Mouse (Mus musculus) hindbrain, postnatal 0 days (tissue): ENCODE measurements around the gene Tnfrsf21. TPM values are rescaled to one million over a fixed set of nuclear protein-coding genes. Genes with fewer than 3 reads are reported as not detected.

ENCODE experiments used
- ATAC-seq: fragments of 200-750 bp; cut with Nextera tagmentation; 2 replicates; pipeline ENCODE4 v1.8.0; 2017; ENCODE audit warnings: mild to moderate bottlenecking, moderate TSS enrichment, moderate library complexity
- DNase-seq: peaks from one replicate; pipeline ENCODE4 v3.0.0-alpha.2; 2015; ENCODE audit warnings: low spot score
- H3K27ac ChIP-seq: fragments of 300-500 bp; sonication (generic); 2 replicates; pipeline ENCODE4 v1.5.1; 2014; ENCODE audit warnings: mild to moderate bottlenecking
- H3K27me3 ChIP-seq: fragments of 300-500 bp; sonication (generic); 2 replicates; pipeline ENCODE4 v1.6.1; 2014; ENCODE audit warnings: low read length, mixed read lengths; ENCODE audit not compliant: insufficient read depth
- H3K36me3 ChIP-seq: fragments of 300-500 bp; sonication (generic); 2 replicates; pipeline ENCODE4 v1.6.1; 2014; ENCODE audit warnings: low read length, mixed read lengths; ENCODE audit not compliant: insufficient read depth
- H3K4me1 ChIP-seq: fragments of 300-500 bp; sonication (generic); 2 replicates; pipeline ENCODE4 v1.6.1; 2014; ENCODE audit warnings: antibody characterized with exemption, low read length, mixed read lengths; ENCODE audit not compliant: insufficient read depth
- H3K4me2 ChIP-seq: fragments of 300-500 bp; sonication (generic); 2 replicates; pipeline ENCODE4 v1.6.1; 2014; ENCODE audit warnings: low read depth, mild to moderate bottlenecking, low read length, moderate library complexity, mixed read lengths
- H3K4me3 ChIP-seq: fragments of 300-500 bp; sonication (generic); 2 replicates; pipeline ENCODE4 v1.5.1; 2014; ENCODE audit warnings: low read length
- H3K9ac ChIP-seq: fragments of 300-500 bp; sonication (generic); replicated peaks from 2 replicates; pipeline ENCODE4 v1.6.1; 2014; ENCODE audit warnings: mild to moderate bottlenecking, low read length, moderate library complexity, mixed read lengths
- H3K9me3 ChIP-seq: fragments of 300-500 bp; sonication (generic); 2 replicates; pipeline ENCODE4 v1.6.1; 2016; ENCODE audit warnings: low read length, mixed read lengths
- CTCF ChIP-seq: IDR thresholded peaks from 2 replicates; pipeline ENCODE4 v1.5.1; 2016; ENCODE audit warnings: antibody characterized with exemption, control low read depth, low read depth
- WGBS: fragments of 180-500 bp; shearing (Covaris S2); extraction: QIAGEN DNeasy Blood & Tissue Kit; methylation state at CpG from one replicate; pipeline ENCODE4 v1.1.7; 2014; 5-methylcytosine and 5-hydroxymethylcytosine counted together
- polyA plus RNA-seq: library from polyadenylated mRNA; unstranded; fragments of >200 nt; fragmentation: Nextera tagmentation; extraction: Ambion mirVana; gene quantifications from 2 replicates; pipeline ENCODE4 v1.2.1, GENCODE M21; 2015
- total RNA-seq: library from RNA; depleted of rRNA; stranded (reverse); fragments of >200 nt; gene quantifications from 2 replicates; pipeline ENCODE4 v1.2.3, GENCODE M21; 2014

Tnfrsf21 gene
- total and polyA plus RNA-seq, 2 experiments from 2014 or later = 76.8 to 115 TPM

GRCm38 (mm10) chr17:43075937-43076336 is 59.6 kb downstream of the Tnfrsf21 start:
- ATAC-seq (no peak), DNase-seq (no peak)
- peaks cover 8% of the 10 kb centered on the region for H3K4me1 ChIP-seq
- H3K9ac ChIP-seq = 0 out of 2 replicates have a peak overlapping the region, but pooled peaks have one; percentile 13
- no peak overlapping the region for H3K4me2 ChIP-seq
- no peaks in the 10 kb centered on the region; the same call in 1 of the 2 replicates for H3K36me3 ChIP-seq
- no peak overlapping the region for H3K27ac ChIP-seq
- H3K4me3 ChIP-seq = no peak overlapping the region
- 74% methylated on average over 8 of the region's 8 CpGs for WGBS
- no peaks in the 10 kb centered on the region for H3K27me3 ChIP-seq
- no peaks in the 10 kb centered on the region for H3K9me3 ChIP-seq
- TF ChIP-seq CTCF = no peak

- no peaks in the 10 kb centered on the region for H3K9me3 ChIP-seq
- H3K9ac ChIP-seq = no peak overlapping the region; the same call in 1 of the 2 replicates
- WGBS = 18% methylated on average over 18 of the region's 18 CpGs
- H3K4me3 ChIP-seq = no peak overlapping the region; the same call in 1 of the 2 replicates
- TF ChIP-seq CTCF = no peak
- peak overlapping the region; percentile 45 for H3K4me2 ChIP-seq
- ATAC-seq = peak; percentile 96
- peak overlapping the region; percentile 77 for H3K27ac ChIP-seq
- H3K4me1 ChIP-seq = peaks cover 8% of the 10 kb centered on the region
- DNase-seq = peak; percentile 91
- no peaks in the 10 kb centered on the region for H3K36me3 ChIP-seq
- no peaks in the 10 kb centered on the region for H3K27me3 ChIP-seq
These were observed 60.6 kb downstream of the Tnfrsf21 start for GRCm38 (mm10) chr17:43076801-43077493.

- Histone ChIP-seq H3K36me3 (no peaks in the 10 kb centered on the region), H3K4me3 (no peak overlapping the region), H3K9me3 (no peaks in the 10 kb centered on the region), H3K4me2 (peak overlapping the region; percentile 45), H3K9ac (no peak overlapping the region; the same call in 1 of the 2 replicates), H3K27ac (peak overlapping the region; percentile 77), H3K27me3 (no peaks in the 10 kb centered on the region), H3K4me1 (peaks cover 8% of the 10 kb centered on the region)
- WGBS = 32% methylated on average over 4 of the region's 4 CpGs
- peak; percentile 27 for DNase-seq
- ATAC-seq = peak; percentile 33
- TF ChIP-seq CTCF = no peak
These were observed 61.2 kb downstream of the Tnfrsf21 start for GRCm38 (mm10) chr17:43077540-43077939.

- 88% methylated on average over 5 of the region's 5 CpGs for WGBS
- no peaks in the 10 kb centered on the region for H3K9me3 ChIP-seq
- peaks cover 11% of the 10 kb centered on the region for H3K36me3 ChIP-seq
- no peaks in the 10 kb centered on the region for H3K27me3 ChIP-seq
- ATAC-seq (no peak), DNase-seq (no peak)
- H3K27ac ChIP-seq = no peak overlapping the region
- H3K4me3 ChIP-seq = no peak overlapping the region
- H3K9ac ChIP-seq = no peak overlapping the region
- no peak overlapping the region for H3K4me2 ChIP-seq
- H3K4me1 ChIP-seq = peaks cover 8% of the 10 kb centered on the region
- TF ChIP-seq CTCF = no peak
These were observed 64.9 kb downstream of the Tnfrsf21 start for GRCm38 (mm10) chr17:43081225-43081624.

GRCm38 (mm10) chr17:43089496-43089895 is 73.1 kb downstream of the Tnfrsf21 start:
- 93% methylated on average over 6 of the region's 6 CpGs for WGBS
- no peak overlapping the region for H3K4me2 ChIP-seq
- no peaks in the 10 kb centered on the region for H3K9me3 ChIP-seq
- no peak for DNase-seq
- no peak overlapping the region for H3K9ac ChIP-seq
- H3K27ac ChIP-seq = no peak overlapping the region
- TF ChIP-seq CTCF = no peak
- no peak for ATAC-seq
- H3K4me1 ChIP-seq = no peaks in the 10 kb centered on the region
- H3K4me3 ChIP-seq = no peak overlapping the region
- no peaks in the 10 kb centered on the region for H3K27me3 ChIP-seq
- peaks cover 32% of the 10 kb centered on the region for H3K36me3 ChIP-seq

GRCm38 (mm10) chr17:43090948-43091724 is 74.8 kb downstream of the Tnfrsf21 start:
- 90% methylated on average over 3 of the region's 3 CpGs for WGBS
- H3K9me3 ChIP-seq = no peaks in the 10 kb centered on the region
- H3K4me2 ChIP-seq = no peak overlapping the region
- H3K36me3 ChIP-seq = peaks cover 22% of the 10 kb centered on the region
- H3K9ac ChIP-seq = no peak overlapping the region
- no peak; the same call in 1 of the 2 replicates for ATAC-seq
- no peaks in the 10 kb centered on the region for H3K27me3 ChIP-seq
- no peak for DNase-seq
- no peak for TF ChIP-seq CTCF
- H3K4me1 ChIP-seq = no peaks in the 10 kb centered on the region
- no peak overlapping the region for H3K4me3 ChIP-seq
- H3K27ac ChIP-seq = no peak overlapping the region
